Mouse (Mus musculus) kidney, embryonic 15.5 days (tissue): Measurements from ENCODE around the gene Car7. TPM values are rescaled to one million over a fixed set of nuclear protein-coding genes. Genes with fewer than 3 reads are reported as not detected.

Source experiments
- ATAC-seq: fragments of 200-750 bp; cut with Nextera tagmentation; replicated peaks from 2 replicates; pipeline ENCODE4 v1.8.0; 2017; ENCODE audit warnings: moderate TSS enrichment; ENCODE audit not compliant: low FRiP score
- H3K27ac ChIP-seq: fragments of 300-500 bp; sonication (generic); 2 replicates; pipeline ENCODE4 v1.5.1; 2015; ENCODE audit warnings: mild to moderate bottlenecking, inconsistent platforms
- H3K27me3 ChIP-seq: fragments of 300-500 bp; sonication (generic); 2 replicates; pipeline ENCODE4 v1.6.1; 2015; ENCODE audit warnings: inconsistent platforms
- H3K36me3 ChIP-seq: fragments of 300-500 bp; sonication (generic); 2 replicates; pipeline ENCODE4 v1.6.1; 2015; ENCODE audit warnings: inconsistent platforms
- H3K4me1 ChIP-seq: fragments of 300-500 bp; sonication (generic); 2 replicates; pipeline ENCODE4 v1.6.1; 2015; ENCODE audit warnings: inconsistent platforms
- H3K4me2 ChIP-seq: fragments of 300-500 bp; sonication (generic); 2 replicates; pipeline ENCODE4 v1.6.1; 2015; ENCODE audit warnings: moderate library complexity, mild to moderate bottlenecking, inconsistent platforms
- H3K4me3 ChIP-seq: fragments of 300-500 bp; sonication (generic); replicated peaks from 2 replicates; pipeline ENCODE4 v1.5.1; 2015; ENCODE audit warnings: mild to moderate bottlenecking, inconsistent platforms
- H3K9ac ChIP-seq: fragments of 300-500 bp; sonication (generic); 2 replicates; pipeline ENCODE4 v1.6.1; 2015; ENCODE audit warnings: mild to moderate bottlenecking, inconsistent platforms
- H3K9me3 ChIP-seq: fragments of 300-500 bp; sonication (generic); replicated peaks from 2 replicates; pipeline ENCODE4 v1.6.1; 2016; ENCODE audit warnings: inconsistent platforms
- WGBS: fragments of 180-500 bp; shearing (Covaris S2); methylation state at CpG from one replicate; pipeline ENCODE4 v1.1.7; 2015; ENCODE audit warnings: mixed read lengths; 5-methylcytosine and 5-hydroxymethylcytosine counted together
- polyA plus RNA-seq: library from polyadenylated mRNA; unstranded; fragments of >200 nt; fragmentation: Nextera tagmentation; extraction: Ambion mirVana; gene quantifications from 2 replicates; pipeline ENCODE4 v1.2.1, GENCODE M21; 2015

Gene Car7
- 2.3 and 2.4 TPM in 2 replicates for polyA plus RNA-seq

GRCm38 (mm10) chr8:104533971-104534778 is at the start of gene Car7, which contains the start of gene Nae1:
TSS of gene Car7 (plus strand) at chr8:104534689.
TSS of gene Nae1 (minus strand) at chr8:104534637.
- peak within 1 kb of the TSS; percentile 72 for H3K4me2 ChIP-seq
- ATAC-seq, result peak; percentile 98
- WGBS, result under 1% methylated on average over 70 of the region's 70 CpGs
- H3K36me3 ChIP-seq, result peaks cover 14% of the 10 kb centered on the region
- H3K4me3 ChIP-seq, result peak within 1 kb of the TSS; percentile 97
- H3K4me1 ChIP-seq, result peaks cover 24% of the 10 kb centered on the region
- peaks cover 7% of the 10 kb centered on the region for H3K27me3 ChIP-seq
- H3K27ac ChIP-seq, result peak within 1 kb of the TSS; percentile 90
- no peaks in the 10 kb centered on the region for H3K9me3 ChIP-seq
- peak within 1 kb of the TSS; percentile 98 for H3K9ac ChIP-seq

GRCm38 (mm10) chr8:104509061-104510006 is 25.2 kb upstream of the Car7 start, which contains the start of gene Terb1:
TSS of gene Terb1 (minus strand) at chr8:104509910.
- peaks cover 24% of the 10 kb centered on the region for H3K36me3 ChIP-seq
- 1% methylated on average over 62 of the region's 64 CpGs for WGBS
- peak within 1 kb of the TSS; percentile 99 for H3K4me2 ChIP-seq
- H3K27ac ChIP-seq, result peak within 1 kb of the TSS; percentile 71
- peak; percentile 92 for ATAC-seq
- peak within 1 kb of the TSS; percentile 62 for H3K4me3 ChIP-seq
- peaks cover 10% of the 10 kb centered on the region; the same call in 1 of the 2 replicates for H3K4me1 ChIP-seq
- no peaks in the 10 kb centered on the region for H3K27me3 ChIP-seq
- H3K9me3 ChIP-seq, result no peaks in the 10 kb centered on the region
- H3K9ac ChIP-seq, result peak within 1 kb of the TSS; percentile 59

GRCm38 (mm10) chr8:104510134-104510533 is 24.4 kb upstream of the Car7 start:
- 79% methylated on average over 3 of the region's 3 CpGs for WGBS
- no peaks in the 10 kb centered on the region for H3K27me3 ChIP-seq
- H3K4me1 ChIP-seq, result peaks cover 10% of the 10 kb centered on the region; the same call in 1 of the 2 replicates
- no peak overlapping the region for H3K9ac ChIP-seq
- peak overlapping the region; percentile 99 for H3K4me2 ChIP-seq
- H3K9me3 ChIP-seq, result no peaks in the 10 kb centered on the region
- no peak; the same call in 1 of the 2 replicates for ATAC-seq
- peaks cover 32% of the 10 kb centered on the region for H3K36me3 ChIP-seq
- H3K27ac ChIP-seq, result no peak overlapping the region
- peak overlapping the region; percentile 62; the same call in 1 of the 2 replicates for H3K4me3 ChIP-seq

- Histone ChIP-seq H3K9me3 (no peaks in the 10 kb centered on the region), H3K27me3 (no peaks in the 10 kb centered on the region), H3K36me3 (peaks cover 80% of the 10 kb centered on the region), H3K4me3 (no peak overlapping the region), H3K9ac (no peak overlapping the region), H3K4me1 (no peaks in the 10 kb centered on the region), H3K4me2 (no peak overlapping the region), H3K27ac (no peak overlapping the region)
- no peak for ATAC-seq
- WGBS, result 90% methylated on average over 5 of the region's 5 CpGs
These were observed 16.6 kb upstream of the Car7 start for GRCm38 (mm10) chr8:104517872-104518271.

- H3K4me2 ChIP-seq, result no peak overlapping the region
- no peak overlapping the region for H3K9ac ChIP-seq
- peaks cover 47% of the 10 kb centered on the region for H3K36me3 ChIP-seq
- no peak overlapping the region for H3K27ac ChIP-seq
- 90% methylated on average over 6 of the region's 6 CpGs for WGBS
- H3K27me3 ChIP-seq, result no peaks in the 10 kb centered on the region
- H3K9me3 ChIP-seq, result no peaks in the 10 kb centered on the region
- no peak overlapping the region for H3K4me3 ChIP-seq
- ATAC-seq, result no peak
- H3K4me1 ChIP-seq, result peaks cover 17% of the 10 kb centered on the region
These were observed 4.8 kb upstream of the Car7 start for GRCm38 (mm10) chr8:104529671-104530070.

- 21% methylated on average over 7 of the region's 7 CpGs for WGBS
- H3K27ac ChIP-seq, result peak overlapping the region; percentile 90; the same call in 1 of the 2 replicates
- peak overlapping the region; percentile 97 for H3K4me3 ChIP-seq
- H3K27me3 ChIP-seq, result peaks cover under 1% of the 10 kb centered on the region; the same call in 1 of the 2 replicates
- H3K36me3 ChIP-seq, result peaks cover 16% of the 10 kb centered on the region
- no peak for ATAC-seq
- peak overlapping the region; percentile 98 for H3K9ac ChIP-seq
- H3K4me2 ChIP-seq, result peak overlapping the region; percentile 72
- H3K4me1 ChIP-seq, result peaks cover 24% of the 10 kb centered on the region
- no peaks in the 10 kb centered on the region for H3K9me3 ChIP-seq
These were observed 938 bp upstream of the Car7 start for GRCm38 (mm10) chr8:104533551-104533950.

- H3K4me3 ChIP-seq, result peak overlapping the region; percentile 97
- ATAC-seq, result peak; percentile 60
- peaks cover 8% of the 10 kb centered on the region for H3K36me3 ChIP-seq
- peak overlapping the region; percentile 72 for H3K4me2 ChIP-seq
- H3K4me1 ChIP-seq, result peaks cover 24% of the 10 kb centered on the region
- H3K27ac ChIP-seq, result no peak overlapping the region
- peaks cover 13% of the 10 kb centered on the region for H3K27me3 ChIP-seq
- WGBS, result 9% methylated on average over 9 of the region's 9 CpGs
- H3K9me3 ChIP-seq, result no peaks in the 10 kb centered on the region
- peak overlapping the region; percentile 43; the same call in 1 of the 2 replicates for H3K9ac ChIP-seq
These were observed 271 bp downstream of the Car7 start for GRCm38 (mm10) chr8:104534779-104535141.

GRCm38 (mm10) chr8:104535378-104535777 is 889 bp downstream of the Car7 start:
- Histone ChIP-seq H3K36me3 (peaks cover 3% of the 10 kb centered on the region; the same call in 1 of the 2 replicates), H3K9me3 (no peaks in the 10 kb centered on the region), H3K4me3 (peak overlapping the region; percentile 97), H3K27me3 (peaks cover 19% of the 10 kb centered on the region), H3K27ac (no peak overlapping the region), H3K4me1 (peaks cover 24% of the 10 kb centered on the region), H3K9ac (0 out of 2 replicates have a peak overlapping the region, but pooled peaks have one; percentile 43), H3K4me2 (peak overlapping the region; percentile 72)
- WGBS, result 25% methylated on average over 7 of the region's 7 CpGs
- no peak for ATAC-seq

GRCm38 (mm10) chr8:104536028-104536427 is 1.5 kb downstream of the Car7 start:
- H3K9me3 ChIP-seq, result no peaks in the 10 kb centered on the region
- ATAC-seq, result no peak
- WGBS, result 88% methylated on average over 4 of the region's 4 CpGs
- no peak overlapping the region for H3K4me3 ChIP-seq
- no peak overlapping the region for H3K9ac ChIP-seq
- 0 out of 2 replicates have a peak overlapping the region, but pooled peaks have one; percentile 72 for H3K4me2 ChIP-seq
- H3K36me3 ChIP-seq, result peaks cover 3% of the 10 kb centered on the region; the same call in 1 of the 2 replicates
- peaks cover 25% of the 10 kb centered on the region for H3K27me3 ChIP-seq
- H3K4me1 ChIP-seq, result peaks cover 30% of the 10 kb centered on the region
- no peak overlapping the region for H3K27ac ChIP-seq

- ATAC-seq, result no peak
- WGBS, result 90% methylated on average over 4 of the region's 4 CpGs
- Histone ChIP-seq H3K9ac (no peak overlapping the region), H3K9me3 (no peaks in the 10 kb centered on the region), H3K27ac (no peak overlapping the region), H3K27me3 (peaks cover 54% of the 10 kb centered on the region), H3K4me1 (peaks cover 27% of the 10 kb centered on the region), H3K4me2 (no peak overlapping the region), H3K36me3 (no peaks in the 10 kb centered on the region), H3K4me3 (no peak overlapping the region)
These were observed 4.4 kb downstream of the Car7 start for GRCm38 (mm10) chr8:104538896-104539295.

GRCm38 (mm10) chr8:104539566-104539965 is 5.1 kb downstream of the Car7 start:
- Histone ChIP-seq H3K4me1 (peaks cover 27% of the 10 kb centered on the region), H3K4me3 (no peak overlapping the region), H3K27ac (no peak overlapping the region), H3K27me3 (peaks cover 60% of the 10 kb centered on the region), H3K36me3 (no peaks in the 10 kb centered on the region), H3K9me3 (no peaks in the 10 kb centered on the region), H3K4me2 (no peak overlapping the region), H3K9ac (no peak overlapping the region)
- WGBS, result 90% methylated on average over 2 of the region's 2 CpGs
- no peak for ATAC-seq
